Mouse (Mus musculus) CH12.LX (cell line): ENCODE measurements around the gene Atp12a. TPM values are rescaled to one million over a fixed set of nuclear protein-coding genes. Genes with fewer than 3 reads are reported as not detected.

Experiments
- DNase-seq: peaks from one replicate; pipeline ENCODE4 v3.0.0-alpha.2; 2013; ENCODE audit errors: extremely low read depth
- H3K27ac ChIP-seq: 2 replicates; pipeline ENCODE4 v1.5.1; 2012; ENCODE audit warnings: low read depth, mild to moderate bottlenecking, control low read depth, moderate library complexity; ENCODE audit not compliant: insufficient read depth
- H3K27me3 ChIP-seq: replicated peaks from 2 replicates; pipeline ENCODE3; 2012; ENCODE audit warnings: inconsistent platforms
- H3K36me3 ChIP-seq, 2 experiments: replicated peaks in 1 of 2; 2 replicates each; pipeline versions ENCODE3 to v1.6.1; 2012; ENCODE audit warnings: inconsistent platforms in 1 of 2, low read length in 1 of 2, mild to moderate bottlenecking in 1 of 2, mixed read lengths in 1 of 2, moderate library complexity in 1 of 2; ENCODE audit not compliant: control insufficient read depth in 1 of 2, insufficient read depth in 1 of 2
- H3K4me1 ChIP-seq, 2 experiments: 2 replicates each; pipeline ENCODE4 v1.6.1; 2012; ENCODE audit warnings: inconsistent platforms in 1 of 2, moderate library complexity in 1 of 2; ENCODE audit not compliant: insufficient read depth in 2 of 2, control insufficient read depth in 1 of 2
- H3K4me2 ChIP-seq: 2 replicates; pipeline ENCODE4 v1.6.1; 2012; ENCODE audit warnings: low read depth, mild to moderate bottlenecking, control low read depth; ENCODE audit not compliant: poor library complexity, insufficient read depth, severe bottlenecking
- H3K4me3 ChIP-seq, 3 experiments: fragments of 150-350 bp in 1 of 3; sonication (generic) in 1 of 3; replicated peaks in 1 of 3; 2 replicates each; pipeline versions ENCODE3 to v1.5.1; 2011 to 2012; ENCODE audit warnings: low read depth in 2 of 3, low read length in 2 of 3, mild to moderate bottlenecking in 2 of 3, moderate library complexity in 2 of 3, control low read depth in 1 of 3, improper control_type of control experiment in 1 of 3, inconsistent platforms in 1 of 3, mixed read lengths in 1 of 3; ENCODE audit not compliant: poor library complexity in 1 of 3
- H3K79me2 ChIP-seq: replicated peaks from 2 replicates; pipeline ENCODE4 v1.6.1; 2012; ENCODE audit warnings: mild to moderate bottlenecking, moderate library complexity; ENCODE audit not compliant: control insufficient read depth, poor library complexity, insufficient read depth, severe bottlenecking; ENCODE audit errors: extremely low read depth
- H3K9ac ChIP-seq: 2 replicates; pipeline ENCODE4 v1.6.1; 2012; ENCODE audit warnings: low read depth, mild to moderate bottlenecking, control low read depth, moderate library complexity; ENCODE audit not compliant: insufficient read depth
- H3K9me3 ChIP-seq: replicated peaks from 2 replicates; pipeline ENCODE3; 2012; ENCODE audit warnings: low read length, inconsistent platforms, mixed read lengths
- BHLHE40 ChIP-seq: IDR thresholded peaks from 2 replicates; pipeline ENCODE4 v1.6.1; 2011; ENCODE audit warnings: mild to moderate bottlenecking, low read depth, low read length, improper control_type of control experiment
- CHD1 ChIP-seq: IDR thresholded peaks from 2 replicates; pipeline ENCODE4 v1.6.1; 2012; ENCODE audit warnings: low read depth, low read length, improper control_type of control experiment, inconsistent platforms
- CTCF ChIP-seq, 2 experiments: IDR thresholded peaks in 1 of 2; conservative IDR thresholded peaks in 1 of 2; 2 replicates each; pipeline ENCODE4 v1.5.1; 2011 to 2012; ENCODE audit warnings: low read depth in 2 of 2, low read length in 2 of 2, improper control_type of control experiment in 1 of 2, inconsistent platforms in 1 of 2, mild to moderate bottlenecking in 1 of 2, moderate library complexity in 1 of 2
- E2F4 ChIP-seq: IDR thresholded peaks from 2 replicates; pipeline ENCODE4 v1.6.1; 2011; ENCODE audit warnings: low read depth, low read length, improper control_type of control experiment; ENCODE audit not compliant: insufficient replicate concordance
- ELF1 ChIP-seq: IDR thresholded peaks from 2 replicates; pipeline ENCODE4 v1.6.1; 2014; ENCODE audit warnings: low read depth, mild to moderate bottlenecking, inconsistent platforms, low read length, improper control_type of control experiment
- EP300 ChIP-seq: IDR thresholded peaks from 2 replicates; pipeline ENCODE4 v1.6.1; 2011; ENCODE audit warnings: low read length, improper control_type of control experiment
- GABPA ChIP-seq: IDR thresholded peaks from 2 replicates; pipeline ENCODE4 v1.6.1; 2012; ENCODE audit warnings: low read depth, low read length, improper control_type of control experiment, inconsistent platforms; ENCODE audit not compliant: insufficient replicate concordance
- HCFC1 ChIP-seq: IDR thresholded peaks from 2 replicates; pipeline ENCODE4 v1.6.1; 2012; ENCODE audit warnings: low read depth, mild to moderate bottlenecking, inconsistent platforms, low read length, improper control_type of control experiment
- JUN ChIP-seq: IDR thresholded peaks from 2 replicates; pipeline ENCODE4 v1.6.1; 2011; ENCODE audit warnings: low read depth, mild to moderate bottlenecking, low read length, improper control_type of control experiment, moderate library complexity; ENCODE audit not compliant: insufficient read depth
- KAT2A ChIP-seq: IDR thresholded peaks from 2 replicates; pipeline ENCODE4 v1.6.1; 2012; ENCODE audit warnings: low read length, improper control_type of control experiment, inconsistent platforms; ENCODE audit not compliant: insufficient replicate concordance
- MAX ChIP-seq: IDR thresholded peaks from 2 replicates; pipeline ENCODE4 v1.6.1; 2011; ENCODE audit warnings: low read length, improper control_type of control experiment
- MAZ ChIP-seq: IDR thresholded peaks from 2 replicates; pipeline ENCODE4 v1.6.1; 2012; ENCODE audit warnings: low read depth, mild to moderate bottlenecking, inconsistent platforms, low read length, improper control_type of control experiment, moderate library complexity
- MEF2A ChIP-seq: IDR thresholded peaks from 2 replicates; pipeline ENCODE4 v1.6.1; 2014; ENCODE audit warnings: low read depth, mild to moderate bottlenecking, inconsistent platforms, low read length, improper control_type of control experiment, borderline replicate concordance
- MXI1 ChIP-seq: IDR thresholded peaks from 2 replicates; pipeline ENCODE4 v1.6.1; 2011; ENCODE audit warnings: mild to moderate bottlenecking, low read depth, low read length, improper control_type of control experiment
- MYC ChIP-seq: IDR thresholded peaks from 2 replicates; pipeline ENCODE4 v1.6.1; 2011; ENCODE audit warnings: low read depth, mild to moderate bottlenecking, improper control_type of control experiment, low read length
- NELFE ChIP-seq: IDR thresholded peaks from 2 replicates; pipeline ENCODE4 v1.6.1; 2011; ENCODE audit warnings: low read depth, low read length, improper control_type of control experiment
- NRF1 ChIP-seq: IDR thresholded peaks from 2 replicates; pipeline ENCODE4 v1.6.1; 2014; ENCODE audit warnings: low read depth, mild to moderate bottlenecking, inconsistent platforms, low read length, improper control_type of control experiment, moderate library complexity
- PAX5 ChIP-seq: IDR thresholded peaks from 2 replicates; pipeline ENCODE4 v1.6.1; 2012; ENCODE audit warnings: low read length, inconsistent platforms, mixed read lengths
- POLR2A ChIP-seq: IDR thresholded peaks from 2 replicates; pipeline ENCODE4 v1.6.1; 2011; ENCODE audit warnings: low read depth, mild to moderate bottlenecking, improper control_type of control experiment, low read length
- POLR2AphosphoS2 ChIP-seq: IDR thresholded peaks from 2 replicates; pipeline ENCODE4 v1.6.1; 2011; ENCODE audit warnings: low read depth, low read length, improper control_type of control experiment
- RAD21 ChIP-seq: IDR thresholded peaks from 2 replicates; pipeline ENCODE4 v1.6.1; 2011; ENCODE audit warnings: low read depth, mild to moderate bottlenecking, low read length, improper control_type of control experiment, moderate library complexity
- RCOR1 ChIP-seq: conservative IDR thresholded peaks from 2 replicates; pipeline ENCODE4 v1.6.1; 2012; ENCODE audit warnings: low read depth, mild to moderate bottlenecking, inconsistent platforms, low read length, improper control_type of control experiment
- SMC3 ChIP-seq: IDR thresholded peaks from 2 replicates; pipeline ENCODE4 v1.6.1; 2011; ENCODE audit warnings: low read depth, low read length, improper control_type of control experiment
- TBP ChIP-seq: conservative IDR thresholded peaks from 2 replicates; pipeline ENCODE4 v1.6.1; 2011; ENCODE audit warnings: low read depth, low read length, improper control_type of control experiment
- TCF12 ChIP-seq: IDR thresholded peaks from 2 replicates; pipeline ENCODE4 v1.6.1; 2014; ENCODE audit warnings: low read depth, mild to moderate bottlenecking, inconsistent platforms, low read length, improper control_type of control experiment
- UBTF ChIP-seq: IDR thresholded peaks from 2 replicates; pipeline ENCODE4 v1.6.1; 2012; ENCODE audit warnings: low read depth, mild to moderate bottlenecking, inconsistent platforms, low read length, improper control_type of control experiment, moderate library complexity
- dilution Hi-C: fragments of 300-500 bp; cut with MboI; formaldehyde crosslinking; loops from 2 replicates; pipeline ENCODE4 v1.14.3; 2020; ENCODE audit warnings: low sequenced_read_pairs; ENCODE audit not compliant: extremely low pct_unique_long_range_greater_than_20kb, extremely low pct_ligation_motif_present
- in situ Hi-C: fragments of 300-500 bp; cut with MboI; formaldehyde crosslinking; loops from 3 replicates; pipeline ENCODE4 v1.14.3; 2019; ENCODE audit warnings: low sequenced_read_pairs, low pct_ligation_motif_present, low pct_unique_long_range_greater_than_20kb, mixed read lengths
- polyA plus RNA-seq: library from polyadenylated mRNA; unstranded; fragments of >175 nt; gene quantifications from 2 replicates; pipeline ENCODE4 v1.2.1, GENCODE M21; 2012; ENCODE audit warnings: low read depth; ENCODE audit not compliant: insufficient read length
- total RNA-seq, 2 experiments: library from RNA; depleted of rRNA; stranded (reverse); fragments of 300-350 nt in 1 of 2; fragments of >200 nt in 1 of 2; gene quantifications; 2 replicates each; pipeline ENCODE4 v1.2.3; 2012 to 2014

The Atp12a gene
- total and polyA plus RNA-seq, 3 experiments, result not detected

GRCm38 (mm10) chr14:56358422-56358821 lies 6.4 kb upstream of the Atp12a start:
- Histone ChIP-seq H3K4me3 (no peak overlapping the region), H3K36me3 (no peaks in the 10 kb centered on the region), H3K79me2 (no peaks in the 10 kb centered on the region), H3K27me3 (no peaks in the 10 kb centered on the region), H3K9me3 (no peaks in the 10 kb centered on the region), H3K4me2 (no peak overlapping the region), H3K4me1 (peaks cover 0 to 6% of the 10 kb centered on the region in 2 experiments; a peak in 1 of 4 replicates), H3K27ac (no peak overlapping the region), H3K9ac (no peak overlapping the region)
- TF ChIP-seq PAX5, result no peak
- TF ChIP-seq MXI1, result no peak
- no peak for TF ChIP-seq POLR2AphosphoS2
- TF ChIP-seq CHD1, result no peak
- dilution Hi-C loops, result no loop called here
- DNase-seq, result no peak
- in situ Hi-C loops, result no loop called here

GRCm38 (mm10) chr14:56359131-56359530 lies 5.7 kb upstream of the Atp12a start:
- Histone ChIP-seq H3K9me3 (no peaks in the 10 kb centered on the region), H3K27me3 (no peaks in the 10 kb centered on the region), H3K36me3 (no peaks in the 10 kb centered on the region), H3K4me3 (no peak overlapping the region), H3K4me1 (peaks cover 0 to 6% of the 10 kb centered on the region in 2 experiments; a peak in 1 of 4 replicates), H3K4me2 (no peak overlapping the region), H3K79me2 (no peaks in the 10 kb centered on the region), H3K9ac (no peak overlapping the region), H3K27ac (no peak overlapping the region)
- dilution Hi-C loops (no loop called here), in situ Hi-C loops (no loop called here)
- no peak for DNase-seq
- TF ChIP-seq TBP (no peak), MEF2A (no peak), NELFE (no peak), MYC (no peak), EP300 (no peak), UBTF (no peak), RAD21 (no peak), JUN (no peak), E2F4 (no peak), HCFC1 (no peak), BHLHE40 (no peak), RCOR1 (no peak)

GRCm38 (mm10) chr14:56365292-56365691 lies 424 bp downstream of the Atp12a start:
- Histone ChIP-seq H3K9me3 (no peaks in the 10 kb centered on the region), H3K9ac (no peak overlapping the region), H3K4me2 (no peak overlapping the region), H3K4me3 (no peak overlapping the region), H3K36me3 (no peaks in the 10 kb centered on the region), H3K4me1 (no peaks in the 10 kb centered on the region), H3K79me2 (no peaks in the 10 kb centered on the region), H3K27me3 (no peaks in the 10 kb centered on the region), H3K27ac (no peak overlapping the region)
- dilution Hi-C loops (no loop called here), in situ Hi-C loops (no loop called here)
- TF ChIP-seq KAT2A, result no peak
- no peak for TF ChIP-seq SMC3
- no peak for TF ChIP-seq ELF1
- TF ChIP-seq CTCF (conservative IDR thresholded peaks at IDR 0.05 in 1 of 2, IDR thresholded peaks at IDR 0.05 in 1 of 2; ENCODE audit: low read depth in 2 of 2, low read length in 2 of 2), result no peak
- TF ChIP-seq MAX, result no peak
- no peak for TF ChIP-seq HCFC1
- TF ChIP-seq BHLHE40, result no peak
- TF ChIP-seq MAZ, result no peak
- no peak for TF ChIP-seq NRF1
- no peak for TF ChIP-seq POLR2A
- no peak for TF ChIP-seq GABPA
- no peak for TF ChIP-seq TCF12
- no peak for TF ChIP-seq EP300
- no peak for TF ChIP-seq E2F4
- TF ChIP-seq TBP, result no peak
- TF ChIP-seq MEF2A, result no peak
- TF ChIP-seq MXI1, result no peak
- TF ChIP-seq UBTF, result no peak
- no peak for DNase-seq
